Mouse (Mus musculus): Measurements from ENCODE around the gene Ly6g6f.

GRCm38 (mm10) chr17:35063466-35063865 is 21.9 kb downstream of the Ly6g6f start:
- TF ChIP-seq GATA1 (IDR thresholded peaks at IDR 0.05; ENCODE audit: low read length) (no peak), TAL1 (IDR thresholded peaks at IDR 0.05; ENCODE audit: low read length) (no peak)
